Mouse (Mus musculus): Measurements from ENCODE around the gene 1700016K19Rik. TPM values are rescaled to one million over a fixed set of nuclear protein-coding genes. Genes with fewer than 3 reads are reported as not detected.

1700016K19Rik gene
- polyA plus RNA-seq, 1 experiment from 2014 or later = not detected

GRCm38 (mm10) chr11:75964476-75964730 lies 35.3 kb upstream of the 1700016K19Rik start:
- no peak for ATAC-seq (ENCODE audit: insufficient read depth, low FRiP score, low TSS enrichment)
- Histone ChIP-seq H3K9me3 (ENCODE audit: control insufficient read depth, low read length) (no peaks in the 10 kb centered on the region), H3K27me3 (ENCODE audit: control insufficient read depth, insufficient read depth, low read length) (peaks cover 15% of the 10 kb centered on the region; the same call in 1 of the 2 replicates), H3K4me3 (ENCODE audit: low read depth, low read length) (no peak overlapping the region), H3K4me2 (ENCODE audit: low read depth) (no peak overlapping the region), H3K36me3 (ENCODE audit: control insufficient read depth, insufficient read depth, low read length) (no peaks in the 10 kb centered on the region), H3K4me1 (ENCODE audit: control insufficient read depth, insufficient read depth, low read length) (peaks cover 16% of the 10 kb centered on the region), H3K27ac (ENCODE audit: low read depth, low read length) (no peak overlapping the region), H3K9ac (ENCODE audit: low read length) (no peak overlapping the region)
- 38% methylated on average over 4 of the region's 4 CpGs for WGBS
- DNase-seq (ENCODE audit: low spot score) = no peak

GRCm38 (mm10) chr11:75965674-75966400 lies 33.9 kb upstream of the 1700016K19Rik start:
- Histone ChIP-seq H3K9me3 (ENCODE audit: control insufficient read depth, low read length) (no peaks in the 10 kb centered on the region), H3K9ac (ENCODE audit: low read length) (peak overlapping the region; percentile 61), H3K36me3 (ENCODE audit: control insufficient read depth, insufficient read depth, low read length) (no peaks in the 10 kb centered on the region), H3K4me1 (ENCODE audit: control insufficient read depth, insufficient read depth, low read length) (peaks cover 16% of the 10 kb centered on the region), H3K27me3 (ENCODE audit: control insufficient read depth, insufficient read depth, low read length) (peaks cover 15% of the 10 kb centered on the region; the same call in 1 of the 2 replicates), H3K4me3 (ENCODE audit: low read depth, low read length) (peak overlapping the region; percentile 64), H3K4me2 (ENCODE audit: low read depth) (peak overlapping the region; percentile 96), H3K27ac (ENCODE audit: low read depth, low read length) (no peak overlapping the region)
- DNase-seq (ENCODE audit: low spot score) (no peak), ATAC-seq (ENCODE audit: insufficient read depth, low FRiP score, low TSS enrichment) (no peak)
- WGBS = 4% methylated on average over 28 of the region's 28 CpGs

- under 1% methylated on average over 77 of the region's 90 CpGs for WGBS
- peak; percentile 79 for DNase-seq (ENCODE audit: low spot score)
- no peaks in the 10 kb centered on the region for H3K9me3 ChIP-seq (ENCODE audit: control insufficient read depth, low read length)
- ATAC-seq (ENCODE audit: insufficient read depth, low FRiP score, low TSS enrichment) = peak; percentile 64
- H3K4me1 ChIP-seq (ENCODE audit: control insufficient read depth, insufficient read depth, low read length) = peaks cover 16% of the 10 kb centered on the region
- peak overlapping the region; percentile 64 for H3K4me3 ChIP-seq (ENCODE audit: low read depth, low read length)
- peak overlapping the region; percentile 61 for H3K9ac ChIP-seq (ENCODE audit: low read length)
- H3K4me2 ChIP-seq (ENCODE audit: low read depth) = peak overlapping the region; percentile 96
- H3K27me3 ChIP-seq (ENCODE audit: control insufficient read depth, insufficient read depth, low read length) = peaks cover 15% of the 10 kb centered on the region; the same call in 1 of the 2 replicates
- no peak overlapping the region for H3K27ac ChIP-seq (ENCODE audit: low read depth, low read length)
- H3K36me3 ChIP-seq (ENCODE audit: control insufficient read depth, insufficient read depth, low read length) = no peaks in the 10 kb centered on the region
Observed at GRCm38 (mm10) chr11:75966401-75967372, 33.0 kb upstream of the 1700016K19Rik start.

GRCm38 (mm10) chr11:75968761-75969160 lies 31.0 kb upstream of the 1700016K19Rik start:
- Histone ChIP-seq H3K4me1 (ENCODE audit: control insufficient read depth, insufficient read depth, low read length) (peaks cover 12% of the 10 kb centered on the region), H3K27me3 (ENCODE audit: control insufficient read depth, insufficient read depth, low read length) (peaks cover 15% of the 10 kb centered on the region; the same call in 1 of the 2 replicates), H3K36me3 (ENCODE audit: control insufficient read depth, insufficient read depth, low read length) (no peaks in the 10 kb centered on the region), H3K9me3 (ENCODE audit: control insufficient read depth, low read length) (no peaks in the 10 kb centered on the region), H3K9ac (ENCODE audit: low read length) (no peak overlapping the region), H3K4me2 (ENCODE audit: low read depth) (no peak overlapping the region), H3K4me3 (ENCODE audit: low read depth, low read length) (no peak overlapping the region), H3K27ac (ENCODE audit: low read depth, low read length) (no peak overlapping the region)
- ATAC-seq (ENCODE audit: insufficient read depth, low FRiP score, low TSS enrichment) (no peak), DNase-seq (ENCODE audit: low spot score) (no peak)
- WGBS = 86% methylated on average over 6 of the region's 6 CpGs

DNA sequence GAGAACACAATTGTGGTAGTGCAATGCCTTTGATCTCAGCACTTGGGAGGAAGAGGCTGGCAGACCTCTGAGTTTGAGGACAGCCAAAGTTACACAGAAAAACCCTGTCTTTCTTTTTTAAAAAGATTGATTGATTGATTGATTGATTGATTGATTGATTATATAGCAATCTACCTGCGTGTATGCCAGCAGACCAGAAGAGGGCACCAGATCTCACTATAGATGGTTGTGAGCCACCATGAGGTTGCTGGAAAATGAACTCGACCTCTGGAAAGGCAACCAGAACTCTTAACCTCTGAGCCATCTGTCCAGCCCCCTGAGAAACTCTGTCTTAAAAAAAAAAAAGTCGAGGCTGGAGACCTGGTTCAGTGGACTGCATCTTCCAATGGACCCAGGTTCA lies 29.1 kb upstream of the 1700016K19Rik start:
- H3K36me3 ChIP-seq (ENCODE audit: control insufficient read depth, insufficient read depth, low read length) = no peaks in the 10 kb centered on the region
- ATAC-seq (ENCODE audit: insufficient read depth, low FRiP score, low TSS enrichment) (no peak), DNase-seq (ENCODE audit: low spot score) (no peak)
- no peak overlapping the region for H3K4me2 ChIP-seq (ENCODE audit: low read depth)
- peaks cover 9% of the 10 kb centered on the region; the same call in 1 of the 2 replicates for H3K27me3 ChIP-seq (ENCODE audit: control insufficient read depth, insufficient read depth, low read length)
- no peak overlapping the region for H3K4me3 ChIP-seq (ENCODE audit: low read depth, low read length)
- 26% methylated on average over 3 of the region's 3 CpGs for WGBS
- no peak overlapping the region for H3K27ac ChIP-seq (ENCODE audit: low read depth, low read length)
- no peak overlapping the region for H3K9ac ChIP-seq (ENCODE audit: low read length)
- no peaks in the 10 kb centered on the region for H3K4me1 ChIP-seq (ENCODE audit: control insufficient read depth, insufficient read depth, low read length)
- H3K9me3 ChIP-seq (ENCODE audit: control insufficient read depth, low read length) = no peaks in the 10 kb centered on the region

GRCm38 (mm10) chr11:75972188-75972587 lies 27.5 kb upstream of the 1700016K19Rik start:
- ATAC-seq (ENCODE audit: insufficient read depth, low FRiP score, low TSS enrichment) (no peak), DNase-seq (ENCODE audit: low spot score) (no peak)
- H3K9me3 ChIP-seq (ENCODE audit: control insufficient read depth, low read length) = no peaks in the 10 kb centered on the region
- 90% methylated on average over 3 of the region's 3 CpGs for WGBS
- H3K36me3 ChIP-seq (ENCODE audit: control insufficient read depth, insufficient read depth, low read length) = no peaks in the 10 kb centered on the region
- no peak overlapping the region for H3K4me3 ChIP-seq (ENCODE audit: low read depth, low read length)
- 0 out of 2 replicates have a peak, but pooled peaks cover 4% of the 10 kb centered on the region for H3K27me3 ChIP-seq (ENCODE audit: control insufficient read depth, insufficient read depth, low read length)
- H3K4me2 ChIP-seq (ENCODE audit: low read depth) = no peak overlapping the region
- H3K4me1 ChIP-seq (ENCODE audit: control insufficient read depth, insufficient read depth, low read length) = no peaks in the 10 kb centered on the region
- no peak overlapping the region for H3K27ac ChIP-seq (ENCODE audit: low read depth, low read length)
- H3K9ac ChIP-seq (ENCODE audit: low read length) = no peak overlapping the region

DNA sequence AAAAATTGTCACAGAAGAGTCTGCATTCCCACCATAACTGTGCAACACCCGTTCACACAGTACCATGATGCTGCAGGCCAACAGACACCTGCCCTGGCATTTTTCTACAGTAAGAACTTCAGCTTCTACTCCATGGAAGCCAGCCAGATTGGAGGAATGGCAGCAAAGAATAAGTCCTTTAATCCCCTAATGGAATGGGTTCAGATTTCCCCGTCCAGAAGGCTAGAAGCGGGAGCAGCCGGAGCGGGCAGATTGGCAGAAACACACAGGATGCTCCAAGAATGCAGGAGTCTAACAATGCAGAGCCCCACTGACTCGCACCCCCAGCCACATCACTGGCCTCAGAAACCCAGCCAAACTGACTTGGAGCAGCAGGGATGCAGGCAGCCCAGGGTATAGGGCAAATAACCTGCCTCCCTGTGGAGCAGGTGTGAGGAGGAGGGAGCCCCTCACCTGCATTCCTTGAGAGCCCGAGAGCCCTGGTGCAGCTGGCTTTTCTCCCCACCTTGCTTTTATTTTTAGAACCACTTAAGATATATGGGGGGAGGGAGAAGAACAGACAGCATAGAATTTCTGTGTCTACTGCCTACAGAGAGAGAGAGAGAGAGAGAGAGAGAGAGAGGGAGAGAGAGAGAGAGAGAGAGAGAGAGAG lies 26.7 kb upstream of the 1700016K19Rik start:
- Histone ChIP-seq H3K4me1 (ENCODE audit: control insufficient read depth, insufficient read depth, low read length) (no peaks in the 10 kb centered on the region), H3K4me3 (ENCODE audit: low read depth, low read length) (no peak overlapping the region), H3K9me3 (ENCODE audit: control insufficient read depth, low read length) (no peaks in the 10 kb centered on the region), H3K27ac (ENCODE audit: low read depth, low read length) (no peak overlapping the region), H3K9ac (ENCODE audit: low read length) (no peak overlapping the region), H3K4me2 (ENCODE audit: low read depth) (no peak overlapping the region), H3K36me3 (ENCODE audit: control insufficient read depth, insufficient read depth, low read length) (no peaks in the 10 kb centered on the region), H3K27me3 (ENCODE audit: control insufficient read depth, insufficient read depth, low read length) (0 out of 2 replicates have a peak, but pooled peaks cover 3% of the 10 kb centered on the region)
- DNase-seq (ENCODE audit: low spot score) (no peak), ATAC-seq (ENCODE audit: insufficient read depth, low FRiP score, low TSS enrichment) (no peak)
- WGBS = 35% methylated on average over 7 of the region's 7 CpGs

GRCm38 (mm10) chr11:75973988-75974387 lies 25.7 kb upstream of the 1700016K19Rik start:
- no peak for DNase-seq (ENCODE audit: low spot score)
- 88% methylated on average over 1 of the region's 1 CpGs for WGBS

More at GRCm38 (mm10) chr11:75973988-75974387, 25.7 kb upstream of the 1700016K19Rik start:
- Histone ChIP-seq H3K27ac (ENCODE audit: low read depth, low read length) (no peak overlapping the region), H3K27me3 (ENCODE audit: control insufficient read depth, insufficient read depth, low read length) (no peaks in the 10 kb centered on the region), H3K36me3 (ENCODE audit: control insufficient read depth, insufficient read depth, low read length) (no peaks in the 10 kb centered on the region), H3K4me3 (ENCODE audit: low read depth, low read length) (no peak overlapping the region), H3K4me2 (ENCODE audit: low read depth) (no peak overlapping the region), H3K4me1 (ENCODE audit: control insufficient read depth, insufficient read depth, low read length) (no peaks in the 10 kb centered on the region), H3K9me3 (ENCODE audit: control insufficient read depth, low read length) (no peaks in the 10 kb centered on the region), H3K9ac (ENCODE audit: low read length) (no peak overlapping the region)
- no peak for ATAC-seq (ENCODE audit: insufficient read depth, low FRiP score, low TSS enrichment)

Data from neural tube, embryonic 11.5 days (tissue).